Mouse (Mus musculus) spleen, adult 2 months (tissue): Measurements from ENCODE around the gene Ctbp1. TPM values are rescaled to one million over a fixed set of nuclear protein-coding genes. Genes with fewer than 3 reads are reported as not detected.

Experiments
- DNase-seq, 2 experiments: peaks; one replicate each; pipeline versions ENCODE4 v3.0.0 to v3.0.0-alpha.2; 2012 to 2021; ENCODE audit warnings: low spot score in 2 of 2, low read depth in 1 of 2
- H3K27ac ChIP-seq: fragments of 200-500 bp; 2 replicates; pipeline ENCODE4 v1.5.1; 2012; ENCODE audit warnings: low read length, inconsistent platforms; ENCODE audit not compliant: insufficient read depth
- H3K27me3 ChIP-seq: fragments of 200-500 bp; 2 replicates; pipeline ENCODE4 v1.6.1; 2012; ENCODE audit warnings: mild to moderate bottlenecking, moderate library complexity, low read length, inconsistent platforms; ENCODE audit not compliant: control insufficient read depth, insufficient read depth
- H3K36me3 ChIP-seq: fragments of 200-500 bp; 2 replicates; pipeline ENCODE4 v1.6.1; 2012; ENCODE audit warnings: mild to moderate bottlenecking, low read length, inconsistent platforms; ENCODE audit not compliant: control insufficient read depth, insufficient read depth
- H3K4me1 ChIP-seq: fragments of 200-500 bp; 2 replicates; pipeline ENCODE4 v1.6.1; 2011; ENCODE audit warnings: inconsistent platforms; ENCODE audit not compliant: control insufficient read depth, insufficient read depth, insufficient read length
- H3K4me3 ChIP-seq: fragments of 200-500 bp; 2 replicates; pipeline ENCODE4 v1.5.1; 2011; ENCODE audit warnings: mild to moderate bottlenecking, inconsistent platforms; ENCODE audit not compliant: insufficient read depth, insufficient read length; ENCODE audit errors: extremely low read depth
- CTCF ChIP-seq: fragments of 200-500 bp; IDR thresholded peaks from 2 replicates; pipeline ENCODE4 v1.5.1; 2011; ENCODE audit warnings: mild to moderate bottlenecking, inconsistent platforms; ENCODE audit not compliant: insufficient read depth, insufficient read length, insufficient replicate concordance; ENCODE audit errors: extremely low read depth
- POLR2A ChIP-seq: fragments of 200-500 bp; IDR thresholded peaks from 2 replicates; pipeline ENCODE4 v1.6.1; 2011; ENCODE audit warnings: low read depth, low read length, inconsistent platforms
- whole genome bisulfite sequencing: fragments of 180-500 bp; shearing (Covaris S2); methylation state at CpG from one replicate; pipeline ENCODE4 v1.1.7; 2018; 5-methylcytosine and 5-hydroxymethylcytosine counted together
- polyA plus RNA-seq: library from polyadenylated mRNA; depleted of rRNA; stranded (reverse); fragments of >200 nt; gene quantifications from 2 replicates; pipeline ENCODE4 v1.2.3, GENCODE M21; 2012

The Ctbp1 gene
- polyA plus RNA-seq, 1 experiment: 346 TPM

DNA sequence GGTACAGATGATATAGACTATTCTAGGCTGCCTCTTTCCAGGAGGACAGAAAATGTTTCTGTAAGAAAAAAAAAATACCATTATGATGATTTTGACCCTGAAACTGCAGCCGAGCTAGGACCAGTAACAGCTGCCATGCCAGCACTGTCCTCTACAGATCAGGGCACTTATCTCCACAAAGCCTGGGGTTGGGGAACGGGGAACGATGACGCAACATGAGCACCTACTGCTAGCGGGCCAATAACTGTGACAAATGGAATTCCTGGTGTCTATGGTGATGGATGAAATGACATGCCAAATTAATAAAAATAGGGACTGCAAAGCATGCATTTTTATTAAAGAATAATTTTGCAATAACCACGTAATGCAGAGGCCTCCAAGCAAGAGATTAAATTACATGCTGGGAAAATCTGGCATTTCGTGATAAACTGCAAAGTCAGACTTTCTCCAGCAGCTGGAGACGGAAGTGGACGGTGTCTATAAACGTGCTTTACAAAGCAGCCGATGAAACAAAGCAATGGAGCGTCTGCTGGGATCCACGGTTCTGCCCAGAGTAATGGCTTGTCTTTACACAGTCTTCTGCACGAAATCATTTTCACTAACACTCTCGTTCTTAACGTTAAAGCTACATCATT, 19.1 kb upstream of the Ctbp1 start:
- WGBS: 82% methylated on average over 16 of the region's 16 CpGs
- no peak for DNase-seq
- Histone ChIP-seq H3K27ac (no peak overlapping the region), H3K4me3 (no peak overlapping the region), H3K36me3 (no peaks in the 10 kb centered on the region), H3K4me1 (peaks cover 2% of the 10 kb centered on the region; the same call in 1 of the 2 replicates), H3K27me3 (no peaks in the 10 kb centered on the region)
- TF ChIP-seq CTCF (no peak), POLR2A (no peak)

- DNase-seq: no peak
- H3K27ac ChIP-seq: no peak overlapping the region
Observed at GRCm38 (mm10) chr5:33283951-33284350, 9.2 kb upstream of the Ctbp1 start.

DNA sequence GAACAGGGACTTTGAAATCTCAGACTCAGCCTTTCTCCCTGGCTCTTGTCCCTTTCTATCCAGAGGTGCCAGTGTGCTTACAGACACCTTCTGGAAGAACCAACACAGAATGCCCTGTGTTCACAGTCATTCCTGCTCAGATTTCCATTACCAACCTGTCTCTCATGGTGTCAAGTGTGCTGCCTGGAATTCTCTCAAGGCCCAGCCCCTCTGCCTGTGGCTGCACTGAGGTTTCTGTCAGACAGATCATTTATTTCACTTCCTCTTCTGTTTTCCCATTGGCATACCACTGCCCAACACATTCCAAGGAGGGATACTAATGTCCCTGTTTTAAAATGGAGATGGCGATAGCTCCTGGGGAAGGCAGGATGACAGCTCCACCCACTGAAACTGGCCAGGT, 6.6 kb upstream of the Ctbp1 start:
- 87% methylated on average over 1 of the region's 1 CpGs for WGBS
- no peaks in the 10 kb centered on the region for H3K27me3 ChIP-seq
- no peaks in the 10 kb centered on the region for H3K36me3 ChIP-seq
- no peak for DNase-seq
- no peak overlapping the region for H3K27ac ChIP-seq
- TF ChIP-seq POLR2A (no peak), CTCF (no peak)
- no peaks in the 10 kb centered on the region for H3K4me1 ChIP-seq
- no peak overlapping the region for H3K4me3 ChIP-seq

More at GRCm38 (mm10) chr5:33283951-33284350, 9.2 kb upstream of the Ctbp1 start:
- Histone ChIP-seq H3K36me3 (no peaks in the 10 kb centered on the region), H3K4me3 (no peak overlapping the region), H3K4me1 (no peaks in the 10 kb centered on the region), H3K27me3 (no peaks in the 10 kb centered on the region)
- WGBS: 75% methylated on average over 7 of the region's 7 CpGs
- TF ChIP-seq POLR2A (no peak), CTCF (no peak)

GRCm38 (mm10) chr5:33278950-33279349, 4.2 kb upstream of the Ctbp1 start:
- H3K4me1 ChIP-seq: no peaks in the 10 kb centered on the region
- H3K36me3 ChIP-seq: no peaks in the 10 kb centered on the region
- no peaks in the 10 kb centered on the region for H3K27me3 ChIP-seq
- 74% methylated on average over 5 of the region's 5 CpGs for WGBS
- H3K4me3 ChIP-seq: no peak overlapping the region
- TF ChIP-seq POLR2A: no peak
- no peak for TF ChIP-seq CTCF
- H3K27ac ChIP-seq: no peak overlapping the region
- peak in 1 of 2 experiments; percentile 11 for DNase-seq

GRCm38 (mm10) chr5:33277286-33277685, 2.5 kb upstream of the Ctbp1 start:
- Histone ChIP-seq H3K4me3 (no peak overlapping the region), H3K27me3 (no peaks in the 10 kb centered on the region), H3K36me3 (no peaks in the 10 kb centered on the region), H3K27ac (no peak overlapping the region), H3K4me1 (no peaks in the 10 kb centered on the region; the same call in 1 of the 2 replicates)
- TF ChIP-seq POLR2A (no peak), CTCF (no peak)
- DNase-seq: no peak
- 52% methylated on average over 2 of the region's 2 CpGs for WGBS

GRCm38 (mm10) chr5:33275754-33276153, 960 bp upstream of the Ctbp1 start:
- TF ChIP-seq POLR2A: no peak
- TF ChIP-seq CTCF: no peak
- no peaks in the 10 kb centered on the region for H3K27me3 ChIP-seq
- no peaks in the 10 kb centered on the region; the same call in 1 of the 2 replicates for H3K4me1 ChIP-seq
- no peaks in the 10 kb centered on the region for H3K36me3 ChIP-seq
- 77% methylated on average over 1 of the region's 1 CpGs for WGBS
- no peak overlapping the region for H3K4me3 ChIP-seq
- DNase-seq: no peak
- H3K27ac ChIP-seq: no peak overlapping the region

DNA sequence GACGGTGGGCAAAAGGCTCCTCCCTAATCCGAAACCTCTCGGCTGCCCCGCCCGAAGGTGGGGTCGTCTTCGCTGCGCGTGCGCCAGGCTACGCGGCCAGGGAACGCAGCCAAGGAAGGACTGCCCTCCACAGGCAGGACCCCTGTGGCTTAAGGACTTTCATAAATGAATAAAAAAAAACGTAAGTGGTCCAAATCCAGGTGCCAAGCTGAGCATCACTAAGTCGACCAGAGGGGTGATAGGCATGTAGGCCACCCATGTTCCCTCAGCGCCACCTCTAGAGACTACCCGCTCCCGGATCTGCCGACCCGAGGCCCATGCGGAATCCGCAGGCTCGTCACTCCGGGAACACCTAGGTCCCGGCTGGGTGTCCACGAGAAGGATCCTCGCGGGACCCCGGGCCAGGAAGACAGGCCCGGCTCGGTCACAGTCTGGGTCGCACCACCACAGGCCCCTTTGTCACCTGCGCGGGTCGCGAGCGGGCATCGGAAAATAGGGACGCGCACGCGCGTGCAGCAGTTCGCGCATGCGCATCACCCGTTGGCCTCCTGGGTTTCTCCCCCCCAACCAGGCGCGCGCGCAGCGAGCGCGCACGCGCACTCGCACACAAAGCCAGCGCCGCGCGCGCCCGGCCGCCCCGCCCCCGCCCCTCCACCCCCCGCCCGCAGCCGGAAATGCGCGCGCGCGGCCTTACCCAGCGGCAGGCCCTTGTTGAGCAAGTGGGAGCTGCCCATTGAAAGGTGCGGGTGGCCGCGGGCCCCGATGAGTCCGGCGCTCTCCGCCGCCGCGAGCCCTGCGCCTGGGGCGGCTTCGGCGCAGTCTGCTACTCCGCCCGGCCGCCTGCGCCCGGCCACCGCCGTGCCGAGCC, 475 bp downstream of the Ctbp1 start:
- peak; percentile 86 for DNase-seq
- WGBS: under 1% methylated on average over 88 of the region's 97 CpGs
- H3K4me1 ChIP-seq: no peaks in the 10 kb centered on the region; the same call in 1 of the 2 replicates

More for the DNA sequence above, 475 bp downstream of the Ctbp1 start:
- Histone ChIP-seq H3K4me3 (peak overlapping the region; percentile 96), H3K27ac (peak overlapping the region; percentile 97), H3K36me3 (peaks cover under 1% of the 10 kb centered on the region), H3K27me3 (no peaks in the 10 kb centered on the region)
- TF ChIP-seq CTCF: no peak
- peak; percentile 27 for TF ChIP-seq POLR2A
